Mouse (Mus musculus) telencephalon, adult 2 months (tissue): Measurements from ENCODE around the gene Tnfrsf9.
A peak's percentile ranks its signal among the peaks of the same experiment; 100 is the strongest.
"Not testable (repeated sequence)": the region's sequence is repeated elsewhere in the genome, so short reads cannot be mapped to it uniquely, and the experiment has no call there.

ENCODE experiments used
- DNase-seq: peaks from one replicate; pipeline ENCODE4 v3.0.0-alpha.2; 2011; ENCODE audit warnings: low read depth, low spot score

Gene Tnfrsf9

GRCm38 (mm10) chr4:150894718-150895501 lies 19.5 kb upstream of the Tnfrsf9 start:
- DNase-seq: no peak

GRCm38 (mm10) chr4:150896896-150897624 lies 17.3 kb upstream of the Tnfrsf9 start:
- DNase-seq: no peak

- DNase-seq: no peak
Measured at GRCm38 (mm10) chr4:150898716-150899365, 15.5 kb upstream of the Tnfrsf9 start.

GRCm38 (mm10) chr4:150900486-150900885 lies 13.9 kb upstream of the Tnfrsf9 start:
- DNase-seq: no peak

- DNase-seq: no peak
Measured at GRCm38 (mm10) chr4:150901651-150902050, 12.7 kb upstream of the Tnfrsf9 start.

- DNase-seq: no peak
Measured at GRCm38 (mm10) chr4:150902062-150902461, 12.3 kb upstream of the Tnfrsf9 start.

GRCm38 (mm10) chr4:150903091-150903742 lies 11.1 kb upstream of the Tnfrsf9 start:
- DNase-seq: no peak

GRCm38 (mm10) chr4:150907099-150907498 lies 7.3 kb upstream of the Tnfrsf9 start:
- DNase-seq: no peak

GRCm38 (mm10) chr4:150908512-150908911 lies 5.8 kb upstream of the Tnfrsf9 start:
- not testable (repeated sequence) for DNase-seq

GRCm38 (mm10) chr4:150909451-150910156 lies 4.8 kb upstream of the Tnfrsf9 start:
- peak; percentile 94 for DNase-seq

GRCm38 (mm10) chr4:150910164-150910951 lies 4.0 kb upstream of the Tnfrsf9 start:
- DNase-seq: no peak

GRCm38 (mm10) chr4:150913743-150914142 lies 619 bp upstream of the Tnfrsf9 start:
- no peak for DNase-seq

GRCm38 (mm10) chr4:150915181-150915906 lies 982 bp downstream of the Tnfrsf9 start:
- DNase-seq: no peak

- DNase-seq: no peak
Measured at GRCm38 (mm10) chr4:150917336-150918027, 3.1 kb downstream of the Tnfrsf9 start.

- no peak for DNase-seq
Measured at GRCm38 (mm10) chr4:150921206-150921605, 6.8 kb downstream of the Tnfrsf9 start.

- no peak for DNase-seq
Measured at GRCm38 (mm10) chr4:150924308-150924707, 9.9 kb downstream of the Tnfrsf9 start.

- no peak for DNase-seq
Measured at GRCm38 (mm10) chr4:150924936-150925335, 10.6 kb downstream of the Tnfrsf9 start.

GRCm38 (mm10) chr4:150925923-150926322 lies 11.6 kb downstream of the Tnfrsf9 start:
- no peak for DNase-seq
